Mouse (Mus musculus) liver, adult 2 months (tissue): ENCODE measurements around the gene Tapbp. TPM values are rescaled to one million over a fixed set of nuclear protein-coding genes. Genes with fewer than 3 reads are reported as not detected.
A peak's percentile ranks its signal among the peaks of the same experiment; 100 is the strongest.

ENCODE experiments used
- DNase-seq: peaks from one replicate; pipeline ENCODE4 v3.0.0-alpha.2; 2011; ENCODE audit warnings: low read depth, low spot score; ENCODE audit errors: extremely low read depth
- H3K27ac ChIP-seq: fragments of 200-500 bp; replicated peaks from 2 replicates; pipeline ENCODE4 v1.5.1; 2012; ENCODE audit warnings: low read depth, mild to moderate bottlenecking, control low read depth, inconsistent platforms, low read length; ENCODE audit not compliant: insufficient read depth
- H3K27me3 ChIP-seq: fragments of 200-500 bp; 2 replicates; pipeline ENCODE4 v1.6.1; 2012; ENCODE audit warnings: mild to moderate bottlenecking, moderate library complexity, low read length, inconsistent platforms; ENCODE audit not compliant: control insufficient read depth, insufficient read depth
- H3K36me3 ChIP-seq: fragments of 200-500 bp; 2 replicates; pipeline ENCODE4 v1.6.1; 2012; ENCODE audit warnings: low read length, inconsistent platforms; ENCODE audit not compliant: control insufficient read depth, insufficient read depth
- H3K4me1 ChIP-seq: fragments of 200-500 bp; 2 replicates; pipeline ENCODE4 v1.6.1; 2011; ENCODE audit warnings: low read length; ENCODE audit not compliant: control insufficient read depth, insufficient read depth
- H3K4me3 ChIP-seq: fragments of 200-500 bp; 2 replicates; pipeline ENCODE4 v1.5.1; 2011; ENCODE audit warnings: low read depth, mild to moderate bottlenecking, control low read depth, low read length, moderate library complexity; ENCODE audit not compliant: insufficient read depth
- H3K79me2 ChIP-seq: fragments of 200-500 bp; 2 replicates; pipeline ENCODE4 v1.6.1; 2012; ENCODE audit warnings: inconsistent platforms, mild to moderate bottlenecking, low read length, moderate library complexity; ENCODE audit not compliant: control insufficient read depth, insufficient read depth
- H3K9ac ChIP-seq: fragments of 200-500 bp; 2 replicates; pipeline ENCODE4 v1.6.1; 2012; ENCODE audit warnings: low read depth, mild to moderate bottlenecking, control low read depth, inconsistent platforms, low read length
- CTCF ChIP-seq: fragments of 200-500 bp; IDR thresholded peaks from 2 replicates; pipeline ENCODE4 v1.5.1; 2011; ENCODE audit warnings: low read depth, low read length, control low read depth
- POLR2A ChIP-seq: fragments of 200-500 bp; IDR thresholded peaks from 2 replicates; pipeline ENCODE4 v1.6.1; 2011; ENCODE audit warnings: low read length, control low read depth; ENCODE audit not compliant: insufficient read depth; ENCODE audit errors: extremely low read depth
- WGBS: fragments of 180-500 bp; shearing (Covaris S2); methylation state at CpG from one replicate; pipeline ENCODE4 v1.1.7; 2018; 5-methylcytosine and 5-hydroxymethylcytosine counted together
- polyA plus RNA-seq: library from polyadenylated mRNA; depleted of rRNA; stranded (reverse); fragments of >200 nt; gene quantifications from 2 replicates; pipeline ENCODE4 v1.2.3, GENCODE M21; 2012
- total RNA-seq: library from RNA; depleted of rRNA; stranded (reverse); fragments of >200 nt; gene quantifications from 2 replicates; pipeline ENCODE4 v1.2.3, GENCODE M21; 2014

Tapbp gene
- total and polyA plus RNA-seq, 2 experiments: 47.2 to 105 TPM

- Histone ChIP-seq H3K9ac (peak within 1 kb of the TSS; percentile 89), H3K79me2 (peaks cover 11% of the 10 kb centered on the region; the same call in 1 of the 2 replicates), H3K27ac (peak within 1 kb of the TSS; percentile 64), H3K36me3 (peaks cover 1% of the 10 kb centered on the region; the same call in 1 of the 2 replicates), H3K4me1 (peaks cover 10% of the 10 kb centered on the region; the same call in 1 of the 2 replicates), H3K4me3 (peak within 1 kb of the TSS; percentile 97), H3K27me3 (no peaks in the 10 kb centered on the region)
- under 1% methylated on average over 36 of the region's 36 CpGs for WGBS
- peak; percentile 91 for DNase-seq
- TF ChIP-seq CTCF (no peak), POLR2A (0 out of 2 replicates have a peak, but pooled peaks have one; percentile 12)
Measured at GRCm38 (mm10) chr17:33940206-33940805, 24.6 kb downstream of the Tapbp start, which contains the start of the genes Pfdn6 and Wdr46. Pfdn6 (minus strand) TSS chr17:33940343. Wdr46 (plus strand) TSS chr17:33940660.

- H3K4me1 ChIP-seq: peaks cover 10% of the 10 kb centered on the region; the same call in 1 of the 2 replicates
- no peak overlapping the region for H3K27ac ChIP-seq
- TF ChIP-seq POLR2A: no peak
- TF ChIP-seq CTCF: no peak
- H3K79me2 ChIP-seq: peaks cover 11% of the 10 kb centered on the region; the same call in 1 of the 2 replicates
- no peak for DNase-seq
- 2% methylated on average over 26 of the region's 26 CpGs for WGBS
- H3K4me3 ChIP-seq: peak overlapping the region; percentile 97
- H3K27me3 ChIP-seq: no peaks in the 10 kb centered on the region
- H3K36me3 ChIP-seq: peaks cover 1% of the 10 kb centered on the region; the same call in 1 of the 2 replicates
- H3K9ac ChIP-seq: peak overlapping the region; percentile 85
Measured at GRCm38 (mm10) chr17:33940981-33941380, 25.3 kb downstream of the Tapbp start.

- TF ChIP-seq POLR2A (no peak), CTCF (no peak)
- DNase-seq: no peak
- Histone ChIP-seq H3K9ac (peak overlapping the region; percentile 85), H3K27ac (no peak overlapping the region), H3K36me3 (peaks cover 1% of the 10 kb centered on the region; the same call in 1 of the 2 replicates), H3K79me2 (peaks cover 11% of the 10 kb centered on the region; the same call in 1 of the 2 replicates), H3K27me3 (no peaks in the 10 kb centered on the region), H3K4me1 (peaks cover 10% of the 10 kb centered on the region; the same call in 1 of the 2 replicates), H3K4me3 (peak overlapping the region; percentile 97)
- WGBS: 50% methylated on average over 19 of the region's 19 CpGs
Measured at GRCm38 (mm10) chr17:33941381-33941780, 25.7 kb downstream of the Tapbp start.

- H3K79me2 ChIP-seq: peaks cover 11% of the 10 kb centered on the region; the same call in 1 of the 2 replicates
- H3K4me1 ChIP-seq: peaks cover 10% of the 10 kb centered on the region; the same call in 1 of the 2 replicates
- H3K36me3 ChIP-seq: peaks cover 1% of the 10 kb centered on the region; the same call in 1 of the 2 replicates
- H3K27ac ChIP-seq: no peak overlapping the region
- TF ChIP-seq POLR2A (no peak), CTCF (no peak)
- 91% methylated on average over 15 of the region's 15 CpGs for WGBS
- no peaks in the 10 kb centered on the region for H3K27me3 ChIP-seq
- no peak overlapping the region for H3K4me3 ChIP-seq
- DNase-seq: no peak
- no peak overlapping the region for H3K9ac ChIP-seq
Measured at GRCm38 (mm10) chr17:33943454-33943853, 27.8 kb downstream of the Tapbp start.

- WGBS: 57% methylated on average over 10 of the region's 10 CpGs
- H3K9ac ChIP-seq: no peak overlapping the region
- no peaks in the 10 kb centered on the region for H3K27me3 ChIP-seq
- H3K4me1 ChIP-seq: peaks cover 3% of the 10 kb centered on the region; the same call in 1 of the 2 replicates
- H3K79me2 ChIP-seq: no peaks in the 10 kb centered on the region
- peak; percentile 55 for DNase-seq
- no peak overlapping the region for H3K27ac ChIP-seq
- H3K4me3 ChIP-seq: no peak overlapping the region
- TF ChIP-seq CTCF (no peak), POLR2A (no peak)
- peaks cover 9% of the 10 kb centered on the region; the same call in 1 of the 2 replicates for H3K36me3 ChIP-seq
Measured at GRCm38 (mm10) chr17:33947430-33948089, 31.9 kb downstream of the Tapbp start.
